Mouse (Mus musculus): ENCODE data around the gene Mtmr12.

- TF ChIP-seq CTCF (IDR thresholded peaks at IDR 0.05; ENCODE audit: borderline replicate concordance, extremely low read depth, insufficient read depth, insufficient read length) (no peak), POLR2A (IDR thresholded peaks at IDR 0.05; ENCODE audit: borderline replicate concordance, extremely low read depth, insufficient read depth, insufficient read length, poor library complexity, severe bottlenecking) (no peak)
Measured at GRCm38 (mm10) chr15:12298231-12298737, 93.5 kb downstream of the Mtmr12 start.
